Mouse (Mus musculus) heart, embryonic 15.5 days (tissue): ENCODE results near the gene Cnpy2. TPM values are rescaled to one million over a fixed set of nuclear protein-coding genes. Genes with fewer than 3 reads are reported as not detected.
"Not testable (repeated sequence)": the region's sequence is repeated elsewhere in the genome, so short reads cannot be mapped to it uniquely, and the experiment has no call there.

Source experiments
- ATAC-seq: fragments of 200-750 bp; cut with Nextera tagmentation; replicated peaks from 2 replicates; pipeline ENCODE4 v1.8.0; 2017; ENCODE audit warnings: low read depth, moderate TSS enrichment; ENCODE audit not compliant: insufficient number of reproducible peaks, insufficient read depth, low FRiP score
- H3K27ac ChIP-seq: fragments of 300-500 bp; sonication (generic); 2 replicates; pipeline ENCODE4 v1.5.1; 2015; ENCODE audit warnings: mild to moderate bottlenecking, inconsistent platforms
- H3K27me3 ChIP-seq: fragments of 300-500 bp; sonication (generic); 2 replicates; pipeline ENCODE4 v1.6.1; 2015; ENCODE audit warnings: inconsistent platforms
- H3K36me3 ChIP-seq: fragments of 300-500 bp; sonication (generic); 2 replicates; pipeline ENCODE4 v1.6.1; 2015; ENCODE audit warnings: mild to moderate bottlenecking, inconsistent platforms
- H3K4me1 ChIP-seq: fragments of 300-500 bp; sonication (generic); replicated peaks from 2 replicates; pipeline ENCODE4 v1.6.1; 2015; ENCODE audit warnings: inconsistent platforms
- H3K4me2 ChIP-seq: fragments of 300-500 bp; sonication (generic); 2 replicates; pipeline ENCODE4 v1.6.1; 2015; ENCODE audit warnings: inconsistent platforms, mild to moderate bottlenecking, moderate library complexity
- H3K4me3 ChIP-seq: fragments of 300-500 bp; sonication (generic); 2 replicates; pipeline ENCODE4 v1.5.1; 2015; ENCODE audit warnings: mild to moderate bottlenecking, inconsistent platforms
- H3K9ac ChIP-seq: fragments of 300-500 bp; sonication (generic); 2 replicates; pipeline ENCODE4 v1.6.1; 2015; ENCODE audit warnings: mild to moderate bottlenecking, inconsistent platforms
- H3K9me3 ChIP-seq: fragments of 300-500 bp; sonication (generic); replicated peaks from 2 replicates; pipeline ENCODE4 v1.6.1; 2016; ENCODE audit warnings: inconsistent platforms
- WGBS: fragments of 180-500 bp; shearing (Covaris S2); methylation state at CpG from one replicate; pipeline ENCODE4 v1.1.7; 2015; ENCODE audit warnings: mixed read lengths; 5-methylcytosine and 5-hydroxymethylcytosine counted together
- polyA plus RNA-seq: library from polyadenylated mRNA; unstranded; fragments of >200 nt; fragmentation: Nextera tagmentation; extraction: Ambion mirVana; gene quantifications from 2 replicates; pipeline ENCODE4 v1.2.1, GENCODE M21; 2015

Gene Cnpy2
- polyA plus RNA-seq, 1 experiment from 2014 or later = 186 TPM

DNA sequence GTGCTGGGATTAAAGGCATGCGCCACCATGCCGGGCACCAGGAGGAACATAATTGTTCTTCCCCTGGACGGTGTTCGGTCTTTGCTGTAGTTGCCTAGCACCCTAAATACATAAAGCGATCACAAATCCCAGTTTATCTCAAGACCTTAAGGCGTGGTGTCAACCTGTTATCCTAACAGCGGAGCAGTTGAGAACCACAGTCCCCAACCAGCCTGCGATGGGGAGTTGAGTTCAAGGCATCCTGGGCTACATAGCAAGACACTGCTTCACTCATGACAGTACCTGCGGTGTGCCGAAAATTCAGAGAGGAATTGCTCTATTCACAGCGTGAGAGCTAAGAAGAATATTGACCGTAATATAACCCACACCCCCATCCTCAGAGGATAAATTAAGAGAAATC, 618 bp upstream of the Cnpy2 start:
- peaks cover 55% of the 10 kb centered on the region for H3K36me3 ChIP-seq
- peak overlapping the region; percentile 91 for H3K4me3 ChIP-seq
- no peak for ATAC-seq
- H3K4me2 ChIP-seq = peak overlapping the region; percentile 85
- H3K4me1 ChIP-seq = peaks cover 24% of the 10 kb centered on the region
- H3K9me3 ChIP-seq = no peaks in the 10 kb centered on the region
- no peak overlapping the region for H3K9ac ChIP-seq
- 51% methylated on average over 12 of the region's 12 CpGs for WGBS
- no peaks in the 10 kb centered on the region for H3K27me3 ChIP-seq
- H3K27ac ChIP-seq = peak overlapping the region; percentile 96; the same call in 1 of the 2 replicates

DNA sequence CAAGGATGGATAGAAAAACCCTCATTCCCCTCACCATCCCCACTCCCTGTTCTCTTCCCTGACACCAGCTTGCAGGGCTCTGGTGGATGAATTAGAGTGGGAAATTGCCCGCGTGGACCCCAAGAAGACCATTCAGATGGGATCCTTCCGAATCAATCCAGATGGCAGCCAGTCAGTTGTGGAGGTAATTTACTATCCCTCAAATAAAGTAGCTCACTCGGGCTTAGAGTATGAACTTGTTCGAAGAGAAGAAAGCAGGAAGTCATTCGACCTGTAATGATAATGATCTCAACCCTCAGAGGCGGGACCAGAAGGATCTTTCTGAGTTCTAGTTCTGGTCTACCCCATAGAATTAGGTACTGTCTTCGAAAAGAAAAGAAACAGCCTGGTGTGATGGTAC, 1.3 kb downstream of the Cnpy2 start:
- peak overlapping the region; percentile 91 for H3K4me3 ChIP-seq
- no peaks in the 10 kb centered on the region for H3K27me3 ChIP-seq
- peak overlapping the region; percentile 96; the same call in 1 of the 2 replicates for H3K27ac ChIP-seq
- peak overlapping the region; percentile 98 for H3K9ac ChIP-seq
- H3K9me3 ChIP-seq = no peaks in the 10 kb centered on the region
- peak overlapping the region; percentile 85 for H3K4me2 ChIP-seq
- WGBS = 70% methylated on average over 8 of the region's 8 CpGs
- H3K36me3 ChIP-seq = peaks cover 55% of the 10 kb centered on the region
- no peak for ATAC-seq
- H3K4me1 ChIP-seq = peaks cover 24% of the 10 kb centered on the region

DNA sequence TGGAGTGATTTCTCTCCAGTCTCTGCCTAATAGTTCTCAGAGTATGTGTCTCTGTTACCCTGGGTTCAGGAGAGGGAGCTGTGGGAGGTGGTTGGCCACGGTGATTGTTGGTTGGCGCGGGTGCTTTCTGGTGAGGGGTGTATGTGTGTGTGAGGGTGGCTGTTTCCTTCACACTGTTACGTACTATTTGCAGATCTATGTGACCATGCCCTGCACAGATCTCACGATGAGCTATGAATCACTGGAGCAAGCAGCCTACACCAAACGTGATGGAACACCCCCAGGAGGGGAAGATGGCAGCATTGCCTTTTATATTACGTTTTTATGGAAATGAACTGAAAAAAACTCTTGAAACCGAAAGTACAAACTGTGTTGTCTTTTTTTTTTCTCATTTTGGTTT, 4.6 kb downstream of the Cnpy2 start:
- no peak for ATAC-seq
- Histone ChIP-seq H3K9ac (no peak overlapping the region), H3K36me3 (peaks cover 40% of the 10 kb centered on the region), H3K9me3 (no peaks in the 10 kb centered on the region), H3K4me1 (peaks cover 12% of the 10 kb centered on the region), H3K4me3 (no peak overlapping the region), H3K4me2 (no peak overlapping the region), H3K27ac (no peak overlapping the region), H3K27me3 (no peaks in the 10 kb centered on the region)
- WGBS = 92% methylated on average over 8 of the region's 8 CpGs

DNA sequence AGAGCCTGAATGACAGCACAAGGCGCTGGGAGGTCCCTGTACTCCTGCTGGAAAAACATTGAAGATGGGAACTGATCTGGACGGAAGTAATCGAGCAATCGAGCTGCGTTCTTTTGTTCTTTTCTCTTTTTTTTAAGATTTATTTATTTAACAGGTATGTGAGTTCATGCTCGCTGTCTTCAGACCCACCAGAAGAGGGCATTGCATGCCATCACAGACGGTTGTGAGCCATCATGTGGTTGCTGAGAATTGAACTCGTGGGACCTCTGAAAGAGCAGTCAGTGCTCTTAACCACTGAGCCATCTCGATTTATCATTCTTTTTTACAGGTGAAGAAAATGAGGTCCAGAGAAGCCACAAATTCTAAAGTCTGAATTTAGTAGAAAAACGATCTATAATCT, 5.4 kb downstream of the Cnpy2 start:
- peaks cover 40% of the 10 kb centered on the region for H3K36me3 ChIP-seq
- H3K4me2 ChIP-seq = no peak overlapping the region
- H3K4me1 ChIP-seq = peaks cover 12% of the 10 kb centered on the region
- ATAC-seq = no peak
- no peak overlapping the region for H3K4me3 ChIP-seq
- no peak overlapping the region for H3K27ac ChIP-seq
- H3K9me3 ChIP-seq = no peaks in the 10 kb centered on the region
- H3K27me3 ChIP-seq = no peaks in the 10 kb centered on the region
- no peak overlapping the region for H3K9ac ChIP-seq
- 90% methylated on average over 10 of the region's 10 CpGs for WGBS

DNA sequence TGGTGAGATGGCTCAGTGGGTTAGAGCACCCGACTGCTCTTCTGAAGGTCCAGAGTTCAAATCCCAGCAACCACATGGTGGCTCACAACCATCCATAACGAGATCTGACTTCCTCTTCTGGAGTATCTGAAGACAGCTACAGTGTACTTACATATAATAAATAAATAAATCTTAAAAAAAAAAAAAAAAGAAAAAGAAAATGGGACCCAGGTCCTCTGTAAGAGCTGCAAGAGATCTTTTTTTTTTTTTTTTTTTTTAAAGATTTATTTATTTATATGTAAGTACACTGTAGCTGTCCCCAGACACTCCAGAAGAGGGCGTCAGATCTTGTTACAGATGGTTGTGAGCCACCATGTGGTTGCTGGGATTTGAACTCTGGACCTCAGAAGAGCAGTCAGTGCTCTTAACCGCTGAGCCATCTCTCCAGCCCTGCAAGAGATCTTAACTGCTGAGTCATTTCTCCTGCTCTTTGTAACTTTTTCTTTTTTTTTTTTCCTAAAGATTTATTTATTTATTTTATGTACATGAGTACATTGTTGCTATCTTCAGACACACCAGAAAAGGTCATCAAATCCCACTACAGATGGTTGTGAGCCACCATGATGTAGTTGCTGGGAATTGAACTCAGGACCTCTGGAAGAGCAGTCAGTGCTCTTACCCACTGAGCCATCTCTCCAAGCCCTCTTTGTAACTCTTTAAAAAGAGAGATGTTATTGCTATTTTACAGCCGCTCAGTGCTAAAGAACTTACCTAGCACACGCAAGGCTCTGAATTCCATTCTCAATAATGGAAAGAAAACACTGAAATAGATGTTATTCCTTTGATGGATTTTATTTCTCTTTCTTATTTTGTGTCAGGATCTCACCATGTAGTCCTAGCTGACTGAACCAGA, 10.3 kb downstream of the Cnpy2 start:
- H3K4me1 ChIP-seq = peaks cover 18% of the 10 kb centered on the region
- WGBS = 74% methylated on average over 6 of the region's 6 CpGs
- not testable (repeated sequence) for H3K4me3 ChIP-seq, H3K4me2 ChIP-seq, H3K9me3 ChIP-seq, H3K9ac ChIP-seq, H3K27me3 ChIP-seq, H3K27ac ChIP-seq, ATAC-seq
- peaks cover 15% of the 10 kb centered on the region for H3K36me3 ChIP-seq

DNA sequence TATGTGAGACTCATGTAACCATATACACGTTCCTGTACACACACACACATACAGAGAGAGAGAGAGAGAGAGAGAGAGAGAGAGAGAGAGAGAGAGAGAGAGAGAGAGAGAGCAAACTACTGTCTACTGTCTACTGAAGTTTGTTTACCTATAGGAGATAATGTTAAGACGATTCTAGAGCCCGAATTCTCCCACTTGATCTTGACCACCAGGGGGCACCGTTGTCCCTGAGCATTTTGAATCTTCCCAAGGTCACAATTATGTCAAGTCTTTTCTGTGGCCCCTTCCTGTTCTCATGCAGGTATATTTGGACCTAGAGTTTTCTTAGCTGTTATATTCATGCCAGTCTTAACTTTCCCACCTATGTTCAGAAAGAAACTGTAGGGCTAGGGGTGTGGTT, 13.3 kb downstream of the Cnpy2 start:
- Histone ChIP-seq H3K27ac (peak overlapping the region; percentile 94), H3K27me3 (no peaks in the 10 kb centered on the region), H3K4me2 (no peak overlapping the region), H3K4me3 (no peak overlapping the region), H3K9me3 (no peaks in the 10 kb centered on the region), H3K4me1 (peaks cover 39% of the 10 kb centered on the region), H3K36me3 (no peaks in the 10 kb centered on the region), H3K9ac (no peak overlapping the region)
- 5% methylated on average over 4 of the region's 4 CpGs for WGBS
- no peak for ATAC-seq

DNA sequence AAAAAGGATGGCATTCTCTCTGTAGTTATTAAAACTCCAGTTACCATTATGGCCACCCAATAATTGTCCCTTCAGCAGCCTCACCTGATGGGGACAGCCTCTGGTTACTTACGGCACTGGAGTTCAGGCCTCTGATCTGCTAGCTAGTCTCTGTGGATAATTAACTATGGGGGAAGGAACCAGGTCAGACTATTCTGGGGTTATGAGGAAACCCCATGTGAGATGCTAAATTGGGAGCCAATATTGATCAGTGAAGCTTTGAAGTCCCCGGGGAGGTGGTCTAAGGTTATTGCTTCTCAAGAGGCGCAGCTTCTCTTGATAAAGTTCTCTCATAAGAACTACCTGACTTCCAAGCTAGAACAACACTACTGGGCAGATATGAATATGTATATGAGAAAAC, 13.9 kb downstream of the Cnpy2 start:
- Histone ChIP-seq H3K4me3 (no peak overlapping the region), H3K9ac (no peak overlapping the region), H3K27me3 (no peaks in the 10 kb centered on the region), H3K27ac (peak overlapping the region; percentile 94), H3K4me2 (no peak overlapping the region), H3K36me3 (0 out of 2 replicates have a peak, but pooled peaks cover 5% of the 10 kb centered on the region), H3K9me3 (no peaks in the 10 kb centered on the region), H3K4me1 (peaks cover 41% of the 10 kb centered on the region)
- 93% methylated on average over 3 of the region's 3 CpGs for WGBS
- no peak for ATAC-seq

DNA sequence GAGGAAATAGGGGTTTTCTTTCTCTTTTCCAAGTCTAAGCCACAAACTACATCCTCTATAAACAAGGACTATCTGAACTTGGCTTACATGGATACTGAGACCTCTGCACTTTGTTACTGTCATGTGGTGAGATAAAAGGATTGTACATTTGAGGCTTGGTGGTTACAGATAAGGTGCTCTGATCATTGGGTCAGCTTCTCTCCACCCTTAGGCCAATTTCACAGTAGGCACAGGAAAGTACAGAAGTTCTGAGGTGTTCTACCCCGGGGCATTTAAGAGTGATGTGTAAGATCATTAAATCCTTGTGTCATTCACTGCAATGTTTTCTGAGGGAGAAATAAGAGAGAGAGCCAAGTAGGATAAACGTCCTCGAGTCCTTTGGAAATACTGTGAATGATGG, 14.3 kb downstream of the Cnpy2 start:
- Histone ChIP-seq H3K27ac (peak overlapping the region; percentile 94), H3K4me1 (peaks cover 44% of the 10 kb centered on the region), H3K4me3 (peak overlapping the region; percentile 94), H3K4me2 (peak overlapping the region; percentile 75), H3K27me3 (no peaks in the 10 kb centered on the region), H3K36me3 (peaks cover 6% of the 10 kb centered on the region; the same call in 1 of the 2 replicates), H3K9me3 (no peaks in the 10 kb centered on the region), H3K9ac (no peak overlapping the region)
- WGBS = 75% methylated on average over 3 of the region's 3 CpGs
- ATAC-seq = no peak

DNA sequence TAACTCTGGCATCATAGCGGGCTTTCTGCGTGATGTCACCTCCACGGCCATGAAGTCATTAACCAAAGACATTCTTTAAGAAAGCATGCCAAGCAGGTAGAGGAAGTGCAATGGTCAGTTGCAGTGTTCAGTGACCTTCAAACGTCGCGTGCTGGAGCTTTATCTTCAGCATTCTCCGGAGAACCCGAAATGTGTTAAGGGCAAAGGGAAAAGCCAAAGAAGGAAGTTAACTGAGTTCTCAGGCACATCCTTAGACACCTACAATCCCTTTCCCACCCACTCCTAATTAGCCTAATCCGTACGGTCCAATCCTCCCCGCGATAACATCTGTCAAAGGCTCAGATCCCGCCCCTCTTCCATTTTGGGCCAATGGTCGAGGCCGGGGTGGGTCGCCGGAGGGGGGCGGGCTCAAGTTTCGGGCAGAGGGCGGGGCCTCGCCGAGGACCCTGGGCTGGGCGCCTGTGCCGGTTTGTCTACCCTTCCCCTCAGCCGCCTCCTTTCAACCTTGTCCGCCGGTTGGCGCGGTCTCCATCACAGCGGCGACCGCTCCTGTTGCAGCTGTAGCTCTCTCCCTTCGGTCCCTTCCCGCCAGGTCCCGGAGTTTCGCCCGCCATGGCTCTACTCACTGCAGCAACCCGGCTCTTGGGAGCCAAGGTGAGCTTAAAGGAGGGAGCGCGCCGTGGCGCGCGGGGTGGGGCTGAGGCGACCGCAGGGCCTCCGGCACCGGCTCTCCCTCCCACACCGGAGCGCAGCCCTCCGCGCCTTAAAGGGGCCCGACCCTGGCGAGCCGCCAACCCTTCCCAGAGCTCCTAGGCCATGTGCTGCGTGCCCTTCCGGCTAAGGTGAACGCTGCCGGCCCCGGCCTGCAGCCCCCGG, 15.3 kb downstream of the Cnpy2 start, which contains the start of gene Cs:
Gene Cs (plus strand): TSS at position 429 of the 876 bp plus-strand sequence.
- H3K27ac ChIP-seq = peak within 1 kb of the TSS; percentile 98
- H3K27me3 ChIP-seq = no peaks in the 10 kb centered on the region
- peak within 1 kb of the TSS; percentile 75 for H3K4me2 ChIP-seq
- H3K4me1 ChIP-seq = peaks cover 47% of the 10 kb centered on the region
- peak; percentile 95 for ATAC-seq
- H3K9me3 ChIP-seq = no peaks in the 10 kb centered on the region
- peaks cover 6% of the 10 kb centered on the region; the same call in 1 of the 2 replicates for H3K36me3 ChIP-seq
- H3K9ac ChIP-seq = peak within 1 kb of the TSS; percentile 95
- under 1% methylated on average over 61 of the region's 61 CpGs for WGBS
- H3K4me3 ChIP-seq = peak within 1 kb of the TSS; percentile 94

DNA sequence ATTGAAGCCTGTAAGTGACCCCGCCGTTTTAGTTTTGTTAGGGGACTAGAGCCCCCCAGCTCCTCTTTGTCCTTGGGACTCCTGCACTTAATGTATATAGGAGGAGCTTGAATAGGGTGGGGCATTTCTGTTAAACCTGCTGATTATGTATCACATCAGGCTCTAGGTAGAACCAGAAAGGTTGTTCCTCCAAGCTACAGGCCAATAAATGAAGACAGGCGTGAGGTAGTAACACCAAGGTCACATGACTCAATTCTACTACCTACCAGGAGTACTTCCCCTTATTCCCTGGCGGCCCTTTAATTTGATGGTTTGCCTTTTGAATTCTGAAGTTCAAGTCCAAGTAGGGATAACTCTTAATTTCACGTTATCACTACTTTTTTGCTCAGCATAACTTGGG, 16.2 kb downstream of the Cnpy2 start:
- H3K4me1 ChIP-seq = peaks cover 52% of the 10 kb centered on the region
- no peak for ATAC-seq
- H3K4me3 ChIP-seq = peak overlapping the region; percentile 94

DNA sequence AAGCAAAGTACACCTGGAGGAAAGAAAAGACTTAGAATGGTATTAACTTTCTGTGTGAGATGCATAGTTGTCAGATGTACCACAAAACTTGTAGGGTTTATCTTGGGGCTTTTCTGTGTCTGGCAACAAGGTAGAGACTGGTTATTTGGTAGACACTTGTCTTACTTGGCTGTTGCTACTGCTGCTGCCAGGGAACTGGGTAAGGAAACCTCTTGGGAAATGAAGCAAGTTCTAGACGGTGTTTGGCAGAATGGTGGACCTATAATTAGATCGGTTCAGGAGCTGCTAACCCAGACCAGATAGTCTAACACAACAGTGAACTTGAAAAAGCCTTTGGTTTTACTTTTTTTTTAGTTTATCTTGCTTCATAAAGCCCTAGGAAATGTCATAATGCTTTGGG, 16.7 kb downstream of the Cnpy2 start:
- Histone ChIP-seq H3K27me3 (no peaks in the 10 kb centered on the region), H3K36me3 (peaks cover 6% of the 10 kb centered on the region; the same call in 1 of the 2 replicates), H3K9me3 (no peaks in the 10 kb centered on the region), H3K4me1 (peaks cover 57% of the 10 kb centered on the region), H3K9ac (peak overlapping the region; percentile 95; the same call in 1 of the 2 replicates), H3K27ac (peak overlapping the region; percentile 98), H3K4me2 (peak overlapping the region; percentile 69), H3K4me3 (peak overlapping the region; percentile 94)
- 23% methylated on average over 2 of the region's 2 CpGs for WGBS
- ATAC-seq = no peak

More for the DNA sequence above, 16.2 kb downstream of the Cnpy2 start:
- Histone ChIP-seq H3K4me2 (peak overlapping the region; percentile 69), H3K36me3 (peaks cover 6% of the 10 kb centered on the region; the same call in 1 of the 2 replicates), H3K9me3 (no peaks in the 10 kb centered on the region), H3K27me3 (no peaks in the 10 kb centered on the region), H3K27ac (peak overlapping the region; percentile 98), H3K9ac (peak overlapping the region; percentile 95)
- WGBS = 9% methylated on average over 5 of the region's 5 CpGs
